Mouse (Mus musculus) MEL (cell line): ENCODE data around the gene Fat3.

ENCODE experiments used
- BHLHE40 ChIP-seq: IDR thresholded peaks from 2 replicates; pipeline ENCODE4 v1.6.1; 2012; ENCODE audit warnings: low read depth, mild to moderate bottlenecking, inconsistent platforms, low read length, improper control_type of control experiment, borderline replicate concordance
- CTCF ChIP-seq, 3 experiments: IDR thresholded peaks in 2 of 3; conservative IDR thresholded peaks in 1 of 3; 2 replicates each; pipeline ENCODE4 v1.5.1; 2011 to 2012; ENCODE audit warnings: low read length in 3 of 3, low read depth in 2 of 3, mild to moderate bottlenecking in 2 of 3, improper control_type of control experiment in 1 of 3, inconsistent platforms in 1 of 3, mixed read lengths in 1 of 3, moderate library complexity in 1 of 3; ENCODE audit not compliant: control insufficient read depth in 1 of 3, insufficient read depth in 1 of 3, poor library complexity in 1 of 3, severe bottlenecking in 1 of 3
- EP300 ChIP-seq, 2 experiments: IDR thresholded peaks; 2 replicates each; pipeline ENCODE4 v1.6.1; 2011; ENCODE audit warnings: improper control_type of control experiment in 2 of 2, low read length in 2 of 2, low read depth in 1 of 2, mild to moderate bottlenecking in 1 of 2
- ETS1 ChIP-seq: IDR thresholded peaks from 2 replicates; pipeline ENCODE4 v1.6.1; 2012; ENCODE audit warnings: low read depth, mild to moderate bottlenecking, inconsistent platforms, low read length, improper control_type of control experiment, moderate library complexity
- HCFC1 ChIP-seq: IDR thresholded peaks from 2 replicates; pipeline ENCODE4 v1.6.1; 2012; ENCODE audit warnings: low read depth, mild to moderate bottlenecking, inconsistent platforms, low read length, improper control_type of control experiment, moderate library complexity
- KAT2A ChIP-seq: conservative IDR thresholded peaks from 2 replicates; pipeline ENCODE4 v1.6.1; 2012; ENCODE audit warnings: low read depth, low read length, improper control_type of control experiment, inconsistent platforms
- MEF2A ChIP-seq: IDR thresholded peaks from 2 replicates; pipeline ENCODE4 v1.6.1; 2014; ENCODE audit warnings: low read depth, mild to moderate bottlenecking, inconsistent platforms, low read length, improper control_type of control experiment; ENCODE audit not compliant: poor library complexity, insufficient replicate concordance, severe bottlenecking; ENCODE audit errors: extremely low read depth
- MXI1 ChIP-seq: IDR thresholded peaks from 2 replicates; pipeline ENCODE4 v1.6.1; 2011; ENCODE audit warnings: mild to moderate bottlenecking, low read depth, low read length, improper control_type of control experiment
- POLR2A ChIP-seq, 2 experiments: IDR thresholded peaks; 2 replicates each; pipeline ENCODE4 v1.6.1; 2011 to 2012; ENCODE audit warnings: low read length in 2 of 2, mild to moderate bottlenecking in 2 of 2, control low read depth in 1 of 2, improper control_type of control experiment in 1 of 2, low read depth in 1 of 2, moderate library complexity in 1 of 2; ENCODE audit not compliant: control insufficient read depth in 1 of 2, insufficient read depth in 1 of 2, poor library complexity in 1 of 2
- USF1 ChIP-seq: IDR thresholded peaks from 2 replicates; pipeline ENCODE4 v1.6.1; 2014; ENCODE audit warnings: low read depth, mild to moderate bottlenecking, inconsistent platforms, low read length, improper control_type of control experiment, moderate library complexity
- USF2 ChIP-seq, 2 experiments: IDR thresholded peaks; 2 replicates each; pipeline ENCODE4 v1.6.1; 2011 to 2012; ENCODE audit warnings: improper control_type of control experiment in 2 of 2, low read length in 2 of 2, borderline replicate concordance in 1 of 2, inconsistent platforms in 1 of 2, low read depth in 1 of 2, mild to moderate bottlenecking in 1 of 2; ENCODE audit not compliant: insufficient read depth in 1 of 2

DNA sequence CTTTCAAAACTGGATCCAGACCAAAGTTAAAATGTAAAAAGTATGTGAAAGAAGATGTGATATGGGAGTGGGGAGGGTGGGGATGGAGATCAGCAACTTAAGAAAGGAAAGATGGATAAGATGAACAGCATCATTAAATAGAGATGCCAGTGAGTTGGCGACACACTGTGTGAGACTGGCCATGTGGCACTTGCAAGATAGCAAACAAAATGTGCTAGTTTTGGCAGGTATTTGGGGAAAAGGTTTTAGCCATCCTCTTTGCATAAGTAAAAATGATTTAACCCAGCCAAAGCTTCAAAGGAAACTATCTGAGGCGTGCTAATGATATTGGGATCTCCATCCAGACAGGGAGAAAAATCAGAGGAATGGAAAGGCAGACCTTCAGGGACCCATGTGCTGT lies 157.9 kb downstream of the Fat3 start:
- TF ChIP-seq BHLHE40 = no peak
- TF ChIP-seq POLR2A (IDR thresholded peaks at IDR 0.05; ENCODE audit: control insufficient read depth in 1 of 2, insufficient read depth in 1 of 2, low read depth in 1 of 2, low read length in 2 of 2, poor library complexity in 1 of 2) = no peak
- no peak for TF ChIP-seq CTCF (IDR thresholded peaks at IDR 0.05 in 2 of 3, conservative IDR thresholded peaks at IDR 0.05 in 1 of 3; ENCODE audit: control insufficient read depth in 1 of 3, insufficient read depth in 1 of 3, low read depth in 2 of 3, low read length in 3 of 3, poor library complexity in 1 of 3, severe bottlenecking in 1 of 3)
- TF ChIP-seq USF1 = no peak
- no peak for TF ChIP-seq MXI1
- no peak for TF ChIP-seq USF2 (IDR thresholded peaks at IDR 0.05; ENCODE audit: borderline replicate concordance in 1 of 2, insufficient read depth in 1 of 2, low read depth in 1 of 2, low read length in 2 of 2)
- no peak for TF ChIP-seq KAT2A
- TF ChIP-seq MEF2A = no peak
- no peak for TF ChIP-seq EP300 (IDR thresholded peaks at IDR 0.05; ENCODE audit: low read depth in 1 of 2, low read length in 2 of 2)
- TF ChIP-seq ETS1 = no peak
- TF ChIP-seq HCFC1 = no peak
